Mouse (Mus musculus): Measurements from ENCODE around the gene Tom1l1.

DNA sequence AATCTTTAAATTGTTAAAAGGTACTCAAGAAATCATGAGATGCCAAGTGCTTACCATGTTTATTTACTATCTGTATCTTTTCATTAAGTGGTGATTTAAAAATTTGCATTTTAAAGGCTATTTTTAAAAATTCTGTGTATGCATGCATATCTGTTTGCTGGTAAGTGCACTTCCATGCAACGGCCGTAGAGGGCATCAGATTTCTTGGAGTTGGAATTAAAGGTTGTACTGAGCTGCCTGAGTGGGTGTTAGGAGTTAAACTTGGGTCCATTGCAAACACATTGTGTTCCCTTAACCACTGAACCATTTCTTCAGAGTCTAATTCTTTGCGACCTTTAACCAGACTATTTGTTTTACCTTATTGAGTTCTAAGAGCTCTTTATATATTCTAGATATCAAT, 29.6 kb upstream of the Tom1l1 start:
- no peak for TF ChIP-seq CTCF (IDR thresholded peaks at IDR 0.05; ENCODE audit: borderline replicate concordance, insufficient read depth, low read length)
- TF ChIP-seq POLR2A (IDR thresholded peaks at IDR 0.05; ENCODE audit: low read depth, low read length): no peak

Measured in embryonic fibroblast, embryonic 13.5 days (primary cell).